In genomic region chr2:165542939-165543669, GRCm38 (mm10) we compare ENCODE assay signal across 17 mouse cellular contexts. TPM values are rescaled to one million over a fixed set of nuclear protein-coding genes. Genes with fewer than 3 reads are reported as not detected.
DNase-seq lines count a peak whose midpoint lies in the region; ATAC-seq lines count a peak whose summit lies in the region.
"Had no signal": no experiment of that assay in that cellular context is flagged by ENCODE, and none has a peak within 500 bp of the region (broad histone marks: within the 10 kb centered on the region; RNA-seq: fewer than 3 reads in every experiment).

No protein-coding gene starts in this region.

- H3K36me3 ChIP-seq in forebrain, embryonic 13.5 days (ENCODE audit: poor library complexity, severe bottlenecking) = no peaks in the 10 kb centered on the region
- H3K36me3 ChIP-seq in hindbrain, embryonic 16.5 days (ENCODE audit: control insufficient read depth, insufficient read depth, low read length) = no peaks in the 10 kb centered on the region
- H3K36me3 ChIP-seq in neural tube, embryonic 15.5 days = no peaks in the 10 kb centered on the region
- H3K36me3 ChIP-seq: neural tube, embryonic 12.5 days had no signal

- peak overlapping the region; percentile 77 for H3K27ac ChIP-seq in forebrain, embryonic 13.5 days
- peak overlapping the region; percentile 49 for H3K27ac ChIP-seq in hindbrain, embryonic 16.5 days (ENCODE audit: low read depth, low read length)
- H3K27ac ChIP-seq in neural tube, embryonic 15.5 days (replicated peaks) = peak overlapping the region; percentile 84
- H3K27ac ChIP-seq: kidney, postnatal 0 days; neural tube, embryonic 12.5 days had no signal

- no peak overlapping the region for H3K9ac ChIP-seq in forebrain, embryonic 13.5 days
- H3K9ac ChIP-seq in hindbrain, embryonic 16.5 days (ENCODE audit: low read depth, low read length) = no peak overlapping the region
- H3K9ac ChIP-seq in neural tube, embryonic 15.5 days (replicated peaks) = no peak overlapping the region
- H3K9ac ChIP-seq: lung, embryonic 14.5 days; neural tube, embryonic 12.5 days had no signal

- H3K27me3 ChIP-seq in forebrain, embryonic 13.5 days = no peaks in the 10 kb centered on the region; the same call in 1 of the 2 replicates
- no peaks in the 10 kb centered on the region for H3K27me3 ChIP-seq in hindbrain, embryonic 16.5 days (replicated peaks; ENCODE audit: control insufficient read depth, insufficient read depth, low read length)
- no peaks in the 10 kb centered on the region for H3K27me3 ChIP-seq in neural tube, embryonic 15.5 days (replicated peaks)
- H3K27me3 ChIP-seq: neural tube, embryonic 12.5 days had no signal

- ATAC-seq in forebrain, embryonic 13.5 days = peak; percentile 33; the same call in 1 of the 2 replicates
- peak; percentile 65 for ATAC-seq in hindbrain, embryonic 16.5 days
- peak; percentile 57 for ATAC-seq in neural tube, embryonic 15.5 days (ENCODE audit: low FRiP score)
- no peak for ATAC-seq in activated CD4-positive, CD25-positive, alpha-beta regulatory T cell, adult 4 months

- 4% methylated on average over 13 of the region's 13 CpGs for WGBS in forebrain, embryonic 13.5 days
- 36% methylated on average over 13 of the region's 13 CpGs for WGBS in hindbrain, embryonic 16.5 days
- WGBS in neural tube, embryonic 15.5 days = 38% methylated on average over 13 of the region's 13 CpGs

- peak; percentile 27 for DNase-seq in brain, adult 2 months (ENCODE audit: low read depth, low spot score)
- DNase-seq in left cerebral cortex, postnatal 10 days (ENCODE audit: extremely low spot score in 1 of 2, low spot score in 2 of 2) = no peak
- no peak for DNase-seq in right cerebral cortex, postnatal 36 days (ENCODE audit: low spot score in 2 of 2)
- DNase-seq: adrenal gland, postnatal 14 days; cerebellum, adult 11-12 months; gastrocnemius, postnatal 10 days; lung, embryonic 14.5 days; right cerebral cortex, postnatal 4 days; thymus, postnatal 25 days had no signal

- H3K4me1 ChIP-seq in forebrain, embryonic 13.5 days = peaks cover 25% of the 10 kb centered on the region
- H3K4me1 ChIP-seq in hindbrain, embryonic 16.5 days (ENCODE audit: control insufficient read depth, insufficient read depth, low read depth, low read length) = peaks cover 2% of the 10 kb centered on the region; the same call in 1 of the 2 replicates
- peaks cover 19% of the 10 kb centered on the region for H3K4me1 ChIP-seq in neural tube, embryonic 15.5 days

- no peaks in the 10 kb centered on the region for H3K9me3 ChIP-seq in forebrain, embryonic 13.5 days (replicated peaks)
- no peaks in the 10 kb centered on the region for H3K9me3 ChIP-seq in hindbrain, embryonic 16.5 days (ENCODE audit: control insufficient read depth, low read length)
- no peaks in the 10 kb centered on the region for H3K9me3 ChIP-seq in neural tube, embryonic 15.5 days (replicated peaks)
- H3K9me3 ChIP-seq: megakaryocyte, embryonic 14.5 days; neural tube, embryonic 12.5 days had no signal

- no peak overlapping the region for H3K4me3 ChIP-seq in forebrain, embryonic 13.5 days
- H3K4me3 ChIP-seq in hindbrain, embryonic 16.5 days (ENCODE audit: low read length) = no peak overlapping the region
- no peak overlapping the region for H3K4me3 ChIP-seq in neural tube, embryonic 15.5 days (replicated peaks)
- H3K4me3 ChIP-seq: megakaryocyte, embryonic 14.5 days; neural tube, embryonic 12.5 days had no signal

- intact Hi-C loops in left cerebral cortex, postnatal 10 days (cut with DNase I) = no loop called here

- H3K4me2 ChIP-seq in forebrain, embryonic 13.5 days = peak overlapping the region; percentile 6
- H3K4me2 ChIP-seq in hindbrain, embryonic 16.5 days (ENCODE audit: low read length) = no peak overlapping the region
- H3K4me2 ChIP-seq in neural tube, embryonic 15.5 days = no peak overlapping the region
- H3K4me2 ChIP-seq: heart, embryonic 11.5 days; lung, embryonic 14.5 days; neural tube, embryonic 12.5 days had no signal

RNA-seq across cellular contexts. Expression of gene Slc2a10, which starts 39.5 kb away (rescaled TPM):
- polyA plus RNA-seq in forebrain, embryonic 13.5 days (2015; fragmentation: Nextera tagmentation; extraction: Ambion mirVana) = 2.7 and 2.8 TPM in 2 replicates
- polyA plus RNA-seq in hindbrain, embryonic 16.5 days (2015; fragmentation: Nextera tagmentation; extraction: Ambion mirVana) = 3.0 and 3.3 TPM in 2 replicates
- 2.3 and 2.6 TPM in 2 replicates for polyA plus RNA-seq in neural tube, embryonic 15.5 days (2015; fragmentation: Nextera tagmentation; extraction: Ambion mirVana)
- 1 to 10 TPM; 1.6 to 1.9 TPM for total RNA-seq in left cerebral cortex, postnatal 10 days (2021)
- polyA plus RNA-seq in activated CD4-positive, CD25-positive, alpha-beta regulatory T cell, adult 4 months (2017; shearing (Covaris generic)) = not detected

RNA-seq across cellular contexts. Expression of gene Trp53rka, which starts 50.0 kb away (rescaled TPM):
- polyA plus RNA-seq in forebrain, embryonic 13.5 days (2015; fragmentation: Nextera tagmentation; extraction: Ambion mirVana) = 41.3 and 47.0 TPM in 2 replicates
- 40.6 and 42.6 TPM in 2 replicates for polyA plus RNA-seq in hindbrain, embryonic 16.5 days (2015; fragmentation: Nextera tagmentation; extraction: Ambion mirVana)
- polyA plus RNA-seq in neural tube, embryonic 15.5 days (2015; fragmentation: Nextera tagmentation; extraction: Ambion mirVana) = 34.0 and 35.5 TPM in 2 replicates
- total RNA-seq in left cerebral cortex, postnatal 10 days (2021) = 10 to 100 TPM; 21.7 to 22.8 TPM
- polyA plus RNA-seq in activated CD4-positive, CD25-positive, alpha-beta regulatory T cell, adult 4 months (2017; shearing (Covaris generic)) = 1 to 10 TPM; 3.1 to 4.6 TPM

RNA-seq across cellular contexts. Expression of gene Eya2, which starts 51.7 kb away (rescaled TPM):
- 2.5 and 4.3 TPM in 2 replicates for polyA plus RNA-seq in forebrain, embryonic 13.5 days (2015; fragmentation: Nextera tagmentation; extraction: Ambion mirVana)
- polyA plus RNA-seq in hindbrain, embryonic 16.5 days (2015; fragmentation: Nextera tagmentation; extraction: Ambion mirVana) = 8.1 and 12.1 TPM in 2 replicates
- 5.2 and 11.3 TPM in 2 replicates for polyA plus RNA-seq in neural tube, embryonic 15.5 days (2015; fragmentation: Nextera tagmentation; extraction: Ambion mirVana)
- 1 to 10 TPM; 5.4 to 6.8 TPM for total RNA-seq in left cerebral cortex, postnatal 10 days (2021)
- 1 to 10 TPM; 4.7 to 8.1 TPM for polyA plus RNA-seq in activated CD4-positive, CD25-positive, alpha-beta regulatory T cell, adult 4 months (2017; shearing (Covaris generic))
